Mouse (Mus musculus) kidney, postnatal 36 days (tissue): ENCODE results near the gene Gm7324.
"Not testable (repeated sequence)": the region's sequence is repeated elsewhere in the genome, so short reads cannot be mapped to it uniquely, and the experiment has no call there.

Source experiments
- DNase-seq, 2 experiments: peaks; one replicate each; pipeline ENCODE4 v3.0.0; 2021 to 2022; ENCODE audit warnings: mixed read lengths in 2 of 2

Gm7324 gene

DNA sequence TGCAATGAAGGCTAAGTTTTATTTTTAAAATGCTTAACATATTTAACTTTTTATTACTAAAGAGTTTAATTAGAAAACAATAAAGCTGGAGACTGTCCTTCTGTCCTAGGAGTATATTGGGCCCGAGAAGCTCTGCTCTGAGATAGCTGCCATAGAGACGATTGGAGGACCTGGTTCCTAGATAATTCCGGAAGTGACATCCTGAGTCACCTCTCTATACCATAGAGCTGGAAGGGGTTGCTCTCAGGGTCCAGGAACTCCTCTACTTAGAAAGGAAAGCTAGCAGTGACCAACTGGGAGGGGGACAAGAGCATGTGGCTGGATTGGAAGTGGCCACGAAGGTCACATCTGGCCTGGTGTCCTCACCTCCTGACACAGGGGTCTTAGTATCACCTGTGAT, at the start of gene Gm7324:
Gm7324 (plus strand) TSS at position 208 of the 400 bp plus-strand sequence.
- not testable (repeated sequence) for DNase-seq

DNA sequence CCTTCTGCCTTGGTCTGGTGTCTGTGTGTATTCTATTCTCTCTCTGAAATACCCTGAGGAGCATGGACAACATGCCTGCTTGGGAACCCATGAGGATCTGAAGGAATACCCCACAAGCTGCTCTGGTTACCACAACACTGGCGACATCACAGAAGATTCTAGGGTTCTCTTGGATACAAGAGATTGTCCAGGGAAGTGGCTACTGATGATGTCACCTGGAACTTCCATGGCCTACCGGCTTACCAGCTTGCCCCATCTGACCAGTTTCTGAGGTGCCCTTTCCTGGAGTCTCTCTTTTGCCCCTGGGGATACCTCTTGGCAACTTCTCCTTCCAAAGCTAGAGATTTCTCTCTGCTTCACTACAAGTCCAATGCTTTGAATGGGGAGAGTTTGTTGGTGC, 20.5 kb upstream of the Gm7324 start, which contains the start of gene Gm8165:
Gm8165 (minus strand) TSS at position 101 of the 400 bp plus-strand sequence.
- DNase-seq, result not testable (repeated sequence)

DNA sequence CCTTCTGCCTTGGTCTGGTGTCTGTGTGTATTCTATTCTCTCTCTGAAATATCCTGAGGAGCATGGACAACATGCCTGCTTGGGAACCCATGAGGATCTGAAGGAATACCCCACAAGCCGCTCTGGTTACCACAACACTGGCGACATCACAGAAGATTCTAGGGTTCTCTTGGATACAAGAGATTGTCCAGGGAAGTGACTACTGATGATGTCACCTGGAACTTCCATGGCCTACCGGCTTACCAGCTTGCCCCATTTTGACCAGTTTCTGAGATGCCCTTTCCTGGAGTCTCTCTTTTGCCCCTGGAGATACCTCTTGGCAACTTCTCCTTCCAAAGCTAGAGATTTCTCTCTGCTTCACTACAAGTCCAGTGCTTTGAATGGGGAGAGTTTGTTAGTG, 29.8 kb downstream of the Gm7324 start, which contains the start of gene Gm16506:
Gm16506 (minus strand) TSS at position 101 of the 400 bp plus-strand sequence.
- DNase-seq, result not testable (repeated sequence)

DNA sequence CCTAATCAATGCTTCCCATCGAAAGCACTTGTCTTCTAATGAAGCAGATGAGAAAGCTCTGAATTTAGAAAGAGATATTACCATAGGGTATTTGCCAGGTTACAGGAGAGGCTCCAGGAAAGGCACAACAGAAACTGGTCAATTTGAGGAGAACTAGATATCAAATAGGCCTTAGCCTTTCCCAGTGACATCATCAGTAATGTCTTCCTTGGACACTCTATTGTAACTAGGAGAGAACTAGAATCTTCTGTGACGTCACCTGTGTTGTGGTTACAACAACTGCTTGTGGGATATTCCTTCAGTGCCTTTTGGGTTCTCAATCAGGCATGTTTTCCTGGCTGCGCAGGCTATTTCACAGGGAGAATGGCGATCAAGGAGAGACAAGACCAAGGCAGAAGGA, 49.9 kb downstream of the Gm7324 start, which contains the start of gene Gm6526:
Gm6526 (plus strand) TSS at position 301 of the 400 bp plus-strand sequence.
- DNase-seq, result not testable (repeated sequence)
